Mouse (Mus musculus) stomach, embryonic 14.5 days (tissue): ENCODE data around the gene Tbc1d10c. TPM values are rescaled to one million over a fixed set of nuclear protein-coding genes. Genes with fewer than 3 reads are reported as not detected.

Experiments
- ATAC-seq: fragments of 200-750 bp; cut with Nextera tagmentation; 2 replicates; pipeline ENCODE4 v1.8.0; 2017; ENCODE audit warnings: low read depth, moderate TSS enrichment; ENCODE audit not compliant: insufficient number of reproducible peaks, insufficient read depth, low FRiP score
- H3K27ac ChIP-seq: fragments of 300-500 bp; sonication (generic); 2 replicates; pipeline ENCODE4 v1.5.1; 2014; ENCODE audit warnings: mild to moderate bottlenecking, low read length, moderate library complexity, mixed read lengths
- H3K27me3 ChIP-seq: fragments of 300-500 bp; sonication (generic); 2 replicates; pipeline ENCODE4 v1.6.1; 2014; ENCODE audit warnings: low read length, control low read depth, mixed read lengths; ENCODE audit not compliant: control insufficient read depth, insufficient read depth
- H3K36me3 ChIP-seq: fragments of 300-500 bp; sonication (generic); 2 replicates; pipeline ENCODE4 v1.6.1; 2014; ENCODE audit warnings: mild to moderate bottlenecking, control low read depth, low read length, moderate library complexity, mixed read lengths; ENCODE audit not compliant: control insufficient read depth, insufficient read depth
- H3K4me1 ChIP-seq: fragments of 300-500 bp; sonication (generic); 2 replicates; pipeline ENCODE4 v1.6.1; 2014; ENCODE audit warnings: low read length, control low read depth, mixed read lengths; ENCODE audit not compliant: control insufficient read depth, insufficient read depth
- H3K4me2 ChIP-seq: fragments of 300-500 bp; sonication (generic); replicated peaks from 2 replicates; pipeline ENCODE4 v1.6.1; 2014; ENCODE audit warnings: low read depth, low read length, control low read depth
- H3K4me3 ChIP-seq: fragments of 300-500 bp; sonication (generic); 2 replicates; pipeline ENCODE4 v1.5.1; 2014; ENCODE audit warnings: low read depth, low read length, control low read depth
- H3K9ac ChIP-seq: fragments of 300-500 bp; sonication (generic); replicated peaks from 2 replicates; pipeline ENCODE4 v1.6.1; 2014; ENCODE audit warnings: low read depth, mild to moderate bottlenecking, control low read depth, low read length, moderate library complexity, mixed read lengths
- H3K9me3 ChIP-seq: fragments of 300-500 bp; sonication (generic); 2 replicates; pipeline ENCODE4 v1.6.1; 2016; ENCODE audit warnings: low read depth, low read length, control low read depth; ENCODE audit not compliant: control insufficient read depth
- WGBS: fragments of 180-500 bp; shearing (Covaris S2); extraction: QIAGEN DNeasy Blood & Tissue Kit; methylation state at CpG from one replicate; pipeline ENCODE4 v1.1.7; 2014; 5-methylcytosine and 5-hydroxymethylcytosine counted together
- polyA plus RNA-seq: library from polyadenylated mRNA; unstranded; fragments of >200 nt; fragmentation: Nextera tagmentation; extraction: Ambion mirVana; gene quantifications from 2 replicates; pipeline ENCODE4 v1.2.1, GENCODE M21; 2014

Tbc1d10c gene
- polyA plus RNA-seq, 1 experiment from 2014 or later, result 2.5 TPM

- Histone ChIP-seq H3K27ac (peak overlapping the region; percentile 56), H3K9ac (0 out of 2 replicates have a peak overlapping the region, but pooled peaks have one; percentile 18), H3K27me3 (no peaks in the 10 kb centered on the region), H3K4me1 (peaks cover 20% of the 10 kb centered on the region), H3K4me3 (peak overlapping the region; percentile 79), H3K4me2 (peak overlapping the region; percentile 78), H3K9me3 (no peaks in the 10 kb centered on the region), H3K36me3 (peaks cover 19% of the 10 kb centered on the region)
- ATAC-seq, result peak; percentile 2; the same call in 1 of the 2 replicates
- WGBS, result 33% methylated on average over 9 of the region's 9 CpGs
These were observed 43.1 kb downstream of the Tbc1d10c start for GRCm38 (mm10) chr19:4147782-4148490.

GRCm38 (mm10) chr19:4147022-4147405 lies 44.1 kb downstream of the Tbc1d10c start:
- Histone ChIP-seq H3K4me1 (peaks cover 20% of the 10 kb centered on the region), H3K4me3 (no peak overlapping the region), H3K27me3 (no peaks in the 10 kb centered on the region), H3K36me3 (peaks cover 15% of the 10 kb centered on the region), H3K27ac (no peak overlapping the region), H3K9me3 (no peaks in the 10 kb centered on the region), H3K9ac (no peak overlapping the region), H3K4me2 (no peak overlapping the region)
- no peak for ATAC-seq
- WGBS, result 57% methylated on average over 3 of the region's 3 CpGs

GRCm38 (mm10) chr19:4146366-4147021 lies 44.6 kb downstream of the Tbc1d10c start:
- no peak for ATAC-seq
- H3K27ac ChIP-seq, result no peak overlapping the region
- H3K4me2 ChIP-seq, result no peak overlapping the region
- peaks cover 20% of the 10 kb centered on the region for H3K4me1 ChIP-seq
- H3K27me3 ChIP-seq, result no peaks in the 10 kb centered on the region
- H3K4me3 ChIP-seq, result no peak overlapping the region
- 61% methylated on average over 12 of the region's 12 CpGs for WGBS
- H3K36me3 ChIP-seq, result peaks cover 15% of the 10 kb centered on the region
- H3K9me3 ChIP-seq, result no peaks in the 10 kb centered on the region
- no peak overlapping the region for H3K9ac ChIP-seq

GRCm38 (mm10) chr19:4145936-4146335 lies 45.1 kb downstream of the Tbc1d10c start:
- Histone ChIP-seq H3K9ac (no peak overlapping the region), H3K4me3 (no peak overlapping the region), H3K4me2 (no peak overlapping the region), H3K27me3 (no peaks in the 10 kb centered on the region), H3K4me1 (peaks cover 20% of the 10 kb centered on the region), H3K36me3 (peaks cover 12% of the 10 kb centered on the region), H3K9me3 (no peaks in the 10 kb centered on the region), H3K27ac (no peak overlapping the region)
- WGBS, result 87% methylated on average over 5 of the region's 5 CpGs
- ATAC-seq, result no peak

GRCm38 (mm10) chr19:4144550-4145498 lies 46.3 kb downstream of the Tbc1d10c start:
- H3K27me3 ChIP-seq, result no peaks in the 10 kb centered on the region
- H3K9me3 ChIP-seq, result no peaks in the 10 kb centered on the region
- no peak overlapping the region for H3K4me2 ChIP-seq
- H3K4me1 ChIP-seq, result peaks cover 17% of the 10 kb centered on the region
- H3K9ac ChIP-seq, result no peak overlapping the region
- no peak for ATAC-seq
- H3K36me3 ChIP-seq, result peaks cover 1% of the 10 kb centered on the region; the same call in 1 of the 2 replicates
- WGBS, result 80% methylated on average over 16 of the region's 16 CpGs
- no peak overlapping the region for H3K27ac ChIP-seq
- no peak overlapping the region for H3K4me3 ChIP-seq

- no peak within 1 kb of the TSS for H3K27ac ChIP-seq
- no peak for ATAC-seq
- no peaks in the 10 kb centered on the region for H3K27me3 ChIP-seq
- H3K4me1 ChIP-seq, result peaks cover 7% of the 10 kb centered on the region; the same call in 1 of the 2 replicates
- no peaks in the 10 kb centered on the region for H3K36me3 ChIP-seq
- H3K4me2 ChIP-seq, result no peak within 1 kb of the TSS
- H3K4me3 ChIP-seq, result no peak within 1 kb of the TSS
- WGBS, result 79% methylated on average over 7 of the region's 7 CpGs
- no peak within 1 kb of the TSS for H3K9ac ChIP-seq
- no peaks in the 10 kb centered on the region for H3K9me3 ChIP-seq
These were observed 47.3 kb downstream of the Tbc1d10c start, which contains the start of gene Cabp4 for GRCm38 (mm10) chr19:4143759-4144268. TSS of gene Cabp4 (minus strand) at chr19:4144033.

GRCm38 (mm10) chr19:4142416-4143173 lies 48.5 kb downstream of the Tbc1d10c start:
- H3K4me1 ChIP-seq, result peaks cover under 1% of the 10 kb centered on the region; the same call in 1 of the 2 replicates

More at GRCm38 (mm10) chr19:4142416-4143173, 48.5 kb downstream of the Tbc1d10c start:
- H3K36me3 ChIP-seq, result no peaks in the 10 kb centered on the region
- no peaks in the 10 kb centered on the region for H3K27me3 ChIP-seq
- H3K4me3 ChIP-seq, result no peak overlapping the region
- no peak overlapping the region for H3K4me2 ChIP-seq
- no peaks in the 10 kb centered on the region for H3K9me3 ChIP-seq
- H3K27ac ChIP-seq, result no peak overlapping the region
- no peak for ATAC-seq
- no peak overlapping the region for H3K9ac ChIP-seq
- 90% methylated on average over 18 of the region's 18 CpGs for WGBS
